Mouse (Mus musculus) layer of hippocampus, adult 2 months (tissue): ENCODE data around the gene Suco. TPM values are rescaled to one million over a fixed set of nuclear protein-coding genes. Genes with fewer than 3 reads are reported as not detected.

Experiments used
- DNase-seq, 2 experiments: peaks; one replicate each; pipeline ENCODE4 v3.0.0; 2022; ENCODE audit warnings: low spot score in 2 of 2
- H3K27ac ChIP-seq: fragments of 200-600 bp; 2 replicates; pipeline ENCODE4 v1.8.1; 2022
- H3K4me3 ChIP-seq: fragments of 200-600 bp; 2 replicates; pipeline ENCODE4 v1.8.1; 2022; ENCODE audit warnings: mild to moderate bottlenecking
- CTCF ChIP-seq: fragments of 200-600 bp; conservative IDR thresholded peaks from 2 replicates; pipeline ENCODE4 v1.8.1; 2022; ENCODE audit warnings: antibody characterized with exemption, mild to moderate bottlenecking, moderate library complexity
- long read RNA-seq, 2 experiments: library from polyadenylated mRNA; stranded (forward); transcript quantifications; one replicate each; pipeline ENCODE4 v2.0.0; 2021; ENCODE audit warnings: borderline mapping rate in 2 of 2
- total RNA-seq, 2 experiments: library from RNA; stranded (reverse); gene quantifications; 2 replicates each; pipeline ENCODE4 v1.2.3; 2021

The Suco gene
- 10 to 100 TPM; 39.7 to 40.9 TPM for total RNA-seq
- long read RNA-seq, experiment 1, full-length matches to known transcripts: 5 of 11 reads
- long read RNA-seq, experiment 1, partial matches to known transcripts: 1 of 11 reads
- long read RNA-seq, experiment 1, other reads (novel, unspliced or antisense): 5 of 11 reads
- long read RNA-seq, experiment 2, full-length matches to known transcripts: 6 of 25 reads
- long read RNA-seq, experiment 2, partial matches to known transcripts: 1 of 25 reads
- long read RNA-seq, experiment 2, other reads (novel, unspliced or antisense): 18 of 25 reads

DNA sequence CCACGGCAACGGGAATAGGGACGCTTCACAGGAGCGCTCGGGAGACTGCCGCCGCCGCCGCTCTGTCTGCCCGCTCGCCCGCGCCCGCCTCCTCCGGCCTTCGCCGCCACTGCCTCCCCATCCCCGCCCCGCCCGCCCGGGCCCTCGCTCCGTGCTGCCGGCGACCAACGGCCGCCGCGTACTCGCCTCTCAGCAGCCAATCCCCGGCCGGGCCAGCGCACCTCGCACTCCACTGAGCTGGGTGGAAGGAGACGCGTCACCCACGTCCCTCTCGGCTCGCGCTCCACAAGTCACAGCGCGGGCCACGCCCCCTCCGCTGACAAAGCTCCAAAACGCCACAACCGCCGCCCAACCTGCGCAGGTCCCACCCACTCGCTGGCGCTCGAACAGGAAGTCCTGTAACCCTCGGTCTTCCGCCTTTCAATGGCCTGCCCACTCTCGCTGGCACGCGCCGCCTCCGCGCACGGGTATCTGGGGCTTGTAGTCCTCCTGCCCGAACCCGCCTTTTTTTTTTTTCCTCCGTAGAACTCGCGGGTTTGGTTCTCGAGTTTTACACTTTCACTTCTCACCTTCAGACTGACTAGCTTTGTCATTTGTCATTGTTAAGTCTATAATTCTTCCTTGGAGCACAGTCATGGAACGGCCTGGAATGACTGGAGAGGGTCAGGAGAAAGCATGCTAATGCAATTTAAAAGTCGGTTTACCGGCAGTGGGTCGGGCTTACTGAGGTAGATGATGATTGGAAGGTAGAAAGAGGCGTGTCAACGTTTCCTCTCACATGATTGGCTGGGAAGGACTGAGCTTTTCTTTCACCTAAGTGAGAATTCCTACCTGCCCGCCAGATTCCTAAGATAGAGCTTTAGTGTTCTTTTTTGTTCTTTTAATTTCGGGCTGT, at the start of gene Suco:
TSS of gene Suco (minus strand) at position 130 of the 895 bp plus-strand sequence.
- H3K27ac ChIP-seq: peak within 1 kb of the TSS; percentile 98
- H3K4me3 ChIP-seq: peak within 1 kb of the TSS; percentile 92
- TF ChIP-seq CTCF: peak; percentile 48
- DNase-seq: peak; percentile 99 to 100

DNA sequence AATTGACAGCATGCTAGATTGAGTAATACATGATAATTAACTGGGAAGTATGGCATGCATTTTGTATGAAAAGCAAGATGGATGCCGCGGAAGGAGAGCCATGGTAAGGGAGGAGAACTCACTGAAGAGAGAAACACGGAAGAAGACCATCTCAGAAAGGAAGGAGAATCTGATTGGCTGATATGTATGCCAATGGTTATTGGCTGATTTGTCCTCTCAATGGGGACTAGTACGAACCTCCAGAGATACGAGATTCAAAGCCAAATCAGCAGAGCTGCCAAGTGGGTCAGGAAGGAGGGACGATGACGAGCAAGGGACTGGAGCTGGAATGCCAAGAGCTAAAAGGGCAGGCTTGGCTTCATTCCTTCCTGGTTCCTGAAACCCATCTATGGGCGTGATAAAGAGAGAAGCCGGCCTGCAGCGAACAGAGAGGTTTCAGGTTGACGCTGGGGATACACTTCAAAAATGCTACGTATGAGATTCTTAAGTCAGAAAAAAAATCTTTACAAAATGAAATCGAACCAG, 48.9 kb upstream of the Suco start:
- Histone ChIP-seq H3K4me3 (no peak overlapping the region), H3K27ac (no peak overlapping the region)
- no peak for DNase-seq
- no peak for TF ChIP-seq CTCF

DNA sequence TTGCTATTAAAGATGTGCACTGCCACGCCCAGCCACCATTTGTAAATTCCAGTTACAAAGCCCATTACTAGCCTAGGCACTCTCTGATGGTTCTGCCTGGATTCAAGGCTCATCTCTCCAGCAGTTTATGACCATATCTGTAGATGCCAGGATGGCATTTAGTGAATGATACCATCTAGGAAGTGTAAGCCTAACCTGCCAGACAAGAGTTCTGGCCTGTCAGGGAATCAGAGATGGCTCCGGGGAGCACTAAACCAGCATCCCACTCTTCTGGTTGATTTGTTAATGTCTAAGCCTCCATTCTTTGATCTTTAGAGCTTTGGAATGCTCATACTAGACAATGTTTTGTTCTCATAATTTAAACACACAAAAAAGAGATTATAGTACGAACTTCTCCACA, 47.8 kb upstream of the Suco start:
- no peak for DNase-seq
- H3K27ac ChIP-seq: no peak overlapping the region
- TF ChIP-seq CTCF: no peak
- H3K4me3 ChIP-seq: no peak overlapping the region

DNA sequence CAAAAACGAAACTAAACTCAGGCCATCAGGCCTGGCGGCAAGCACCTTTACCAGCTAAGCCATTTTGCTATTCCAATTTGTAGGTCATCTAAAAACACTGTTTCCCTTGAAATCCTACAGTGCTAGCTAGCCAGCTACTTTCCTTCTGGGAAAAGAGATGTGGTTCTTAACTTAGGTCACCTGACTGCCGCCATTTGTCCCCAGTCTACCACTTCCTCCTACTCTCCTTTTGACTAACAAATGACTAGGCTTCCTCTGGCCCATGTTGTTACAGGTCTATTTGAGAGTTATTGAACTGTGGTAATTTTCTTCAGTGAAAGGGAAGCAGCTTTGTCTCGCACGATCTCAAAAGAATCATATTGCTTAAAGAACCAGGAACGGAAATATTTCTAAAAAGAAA, 45.4 kb upstream of the Suco start:
- no peak for TF ChIP-seq CTCF
- DNase-seq: no peak
- H3K27ac ChIP-seq: no peak overlapping the region
- no peak overlapping the region for H3K4me3 ChIP-seq

DNA sequence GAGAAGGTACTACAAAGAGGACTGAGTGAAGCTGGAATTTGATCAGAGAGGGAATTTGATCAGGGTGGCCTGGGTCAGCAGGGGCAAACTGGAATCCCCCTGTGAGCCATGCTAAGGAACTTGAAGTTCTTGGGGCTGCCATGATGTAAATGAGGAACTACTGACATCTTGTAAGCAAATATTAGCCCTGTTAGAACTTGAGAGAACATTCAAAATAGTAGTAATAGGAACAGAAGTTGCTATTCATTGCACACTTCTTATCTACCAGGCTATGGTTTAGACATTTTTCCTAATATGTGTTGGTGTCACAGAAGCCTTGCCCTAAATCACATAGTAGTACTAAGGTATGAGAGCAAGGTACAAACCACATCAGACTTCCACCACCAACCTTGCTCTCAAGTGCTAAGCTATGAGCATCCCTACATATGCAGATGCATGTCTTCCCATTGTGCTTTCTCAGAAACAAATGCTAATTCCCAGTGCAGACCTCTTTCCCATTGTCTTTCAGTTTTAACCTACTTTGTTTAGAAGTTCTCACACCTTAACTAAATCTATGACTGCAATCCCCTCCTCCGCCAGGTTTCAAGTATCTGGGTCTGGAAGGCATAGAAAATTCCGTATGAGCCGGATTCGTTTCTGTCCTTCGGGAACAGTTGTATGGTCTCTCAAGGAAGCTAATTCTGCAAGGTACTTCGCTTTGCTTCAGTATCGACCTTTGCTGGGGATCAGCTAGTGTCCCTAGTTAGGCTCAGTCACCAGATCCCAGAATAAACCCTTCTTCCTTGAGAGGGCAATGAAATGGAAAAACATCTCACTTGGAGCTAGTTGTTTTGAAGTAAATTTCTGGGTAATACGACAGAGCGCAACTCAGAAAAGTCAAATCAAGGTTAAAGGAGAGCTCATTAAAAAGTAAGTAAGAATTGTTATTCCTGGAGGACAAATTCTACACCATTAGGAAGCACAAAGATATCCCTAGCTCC, 44.3 kb upstream of the Suco start:
- no peak for DNase-seq
- no peak overlapping the region for H3K4me3 ChIP-seq
- no peak for TF ChIP-seq CTCF
- no peak overlapping the region for H3K27ac ChIP-seq

DNA sequence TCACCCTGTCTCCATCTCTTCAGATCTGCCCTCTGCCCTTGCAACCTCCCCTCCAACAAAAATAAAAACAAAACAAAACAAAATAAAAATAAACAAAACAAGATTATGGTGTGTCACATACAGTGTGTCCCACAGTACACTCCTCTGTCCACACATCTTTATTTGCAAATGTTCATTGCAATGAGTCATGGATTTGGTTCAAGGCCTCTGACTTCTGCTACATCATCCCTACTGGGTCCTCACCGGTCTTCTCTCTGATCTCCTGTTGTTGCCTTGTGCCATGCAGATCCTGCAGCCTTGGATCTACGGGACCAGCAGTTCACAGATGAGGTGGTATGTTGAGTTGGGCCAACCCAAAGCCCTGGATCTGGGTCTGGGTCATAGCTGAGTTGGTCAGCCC, 43.1 kb upstream of the Suco start:
- TF ChIP-seq CTCF: no peak
- Histone ChIP-seq H3K4me3 (no peak overlapping the region), H3K27ac (no peak overlapping the region)
- DNase-seq: no peak

DNA sequence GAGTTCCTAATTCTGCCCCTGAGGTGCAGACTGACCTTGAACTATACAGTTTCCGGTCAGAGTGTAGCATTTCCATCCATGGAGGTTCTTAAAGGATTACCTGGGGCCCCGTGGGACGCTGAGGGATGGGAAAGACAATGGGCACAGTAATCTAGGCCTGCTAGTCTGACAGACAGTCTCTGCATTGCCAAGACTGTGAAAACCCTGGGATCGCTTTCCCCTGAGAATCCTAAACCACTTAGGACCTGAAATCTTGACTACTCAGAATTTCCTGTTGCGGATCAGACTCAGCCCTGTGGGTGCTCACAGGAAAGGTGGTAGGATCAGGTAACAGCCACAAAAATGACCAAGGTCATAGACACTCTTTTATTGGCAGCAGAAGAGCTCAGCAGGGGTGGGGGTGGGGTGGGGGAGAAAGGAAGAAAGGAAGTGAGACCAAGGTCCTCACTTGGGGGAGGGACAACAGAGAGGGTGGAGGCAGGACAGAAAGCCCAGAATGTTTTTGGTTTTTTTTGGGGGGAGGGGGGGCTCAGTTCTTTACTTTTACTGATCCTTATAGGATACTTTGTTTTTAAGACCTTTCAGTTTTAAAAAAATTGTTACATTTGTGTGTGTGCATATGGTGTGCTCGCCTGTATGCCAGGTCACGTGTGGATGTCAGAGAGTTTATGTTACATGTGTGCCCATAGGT, 42.3 kb upstream of the Suco start:
- TF ChIP-seq CTCF: no peak
- DNase-seq: no peak
- no peak overlapping the region for H3K4me3 ChIP-seq
- no peak overlapping the region for H3K27ac ChIP-seq

DNA sequence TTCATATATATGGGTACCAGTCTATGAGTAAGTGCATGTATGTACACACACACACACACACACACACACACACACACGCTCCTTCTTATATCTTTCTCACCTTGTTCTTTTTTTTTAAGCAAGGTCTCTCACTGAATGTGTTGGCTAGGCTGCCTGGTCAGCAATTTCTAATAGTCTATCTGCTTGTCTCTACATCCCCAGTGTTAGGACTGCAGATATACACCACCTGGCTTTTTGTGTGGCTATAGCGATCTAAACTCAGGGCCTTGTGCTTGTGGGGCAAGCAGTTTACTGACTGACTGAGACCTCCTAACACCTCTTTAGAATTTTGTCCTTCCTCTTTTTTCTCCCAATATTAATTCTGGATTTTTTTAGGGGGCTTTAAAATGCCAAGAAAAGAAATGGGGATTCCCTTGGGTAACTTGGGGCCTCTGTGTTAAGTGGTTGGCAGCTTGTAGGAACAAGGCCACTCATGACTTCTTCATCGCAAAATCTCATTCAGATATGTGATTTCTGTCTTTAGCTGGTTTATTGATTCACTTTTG, 41.5 kb upstream of the Suco start:
- no peak for TF ChIP-seq CTCF
- DNase-seq: no peak
- H3K27ac ChIP-seq: no peak overlapping the region
- H3K4me3 ChIP-seq: no peak overlapping the region

DNA sequence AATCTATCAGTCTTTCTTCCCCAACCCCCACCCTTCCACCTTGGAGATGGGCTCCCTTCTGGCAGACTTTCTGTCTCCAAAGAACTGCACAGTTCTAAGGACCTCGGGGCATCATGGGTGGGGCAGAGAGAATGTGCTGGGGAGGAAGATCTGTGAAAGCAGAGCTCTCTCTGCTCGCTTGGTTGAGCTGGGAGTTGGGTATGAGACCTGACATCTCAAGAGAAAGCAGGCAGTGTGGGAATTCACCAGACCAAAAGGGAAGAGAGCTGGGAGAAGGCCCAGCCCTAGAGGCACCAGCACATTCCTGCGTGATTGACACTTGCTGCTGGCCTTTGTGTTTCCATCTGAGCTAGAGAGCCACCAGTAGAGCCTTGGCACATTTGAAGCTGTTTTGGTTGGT, 39.6 kb upstream of the Suco start:
- no peak for DNase-seq
- Histone ChIP-seq H3K27ac (no peak overlapping the region), H3K4me3 (no peak overlapping the region)
- no peak for TF ChIP-seq CTCF

DNA sequence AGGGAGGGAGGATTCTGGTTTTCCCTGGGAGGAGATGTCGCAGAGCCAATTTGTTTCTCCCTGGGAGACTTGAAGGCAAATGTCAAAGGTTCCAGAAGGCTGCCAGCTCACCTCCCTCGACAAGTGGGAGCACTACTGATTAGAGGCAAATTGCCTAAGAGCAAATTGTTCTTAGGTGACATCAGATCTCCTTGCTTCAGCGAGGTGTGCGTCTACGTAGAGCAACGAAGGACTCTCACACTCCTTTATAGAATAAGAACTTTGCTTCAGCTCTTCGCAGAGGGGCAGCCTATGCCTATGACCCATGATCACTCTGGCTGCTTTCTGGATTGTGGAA, 37.1 kb upstream of the Suco start:
- DNase-seq: no peak
- TF ChIP-seq CTCF: no peak
- Histone ChIP-seq H3K4me3 (no peak overlapping the region), H3K27ac (no peak overlapping the region)

DNA sequence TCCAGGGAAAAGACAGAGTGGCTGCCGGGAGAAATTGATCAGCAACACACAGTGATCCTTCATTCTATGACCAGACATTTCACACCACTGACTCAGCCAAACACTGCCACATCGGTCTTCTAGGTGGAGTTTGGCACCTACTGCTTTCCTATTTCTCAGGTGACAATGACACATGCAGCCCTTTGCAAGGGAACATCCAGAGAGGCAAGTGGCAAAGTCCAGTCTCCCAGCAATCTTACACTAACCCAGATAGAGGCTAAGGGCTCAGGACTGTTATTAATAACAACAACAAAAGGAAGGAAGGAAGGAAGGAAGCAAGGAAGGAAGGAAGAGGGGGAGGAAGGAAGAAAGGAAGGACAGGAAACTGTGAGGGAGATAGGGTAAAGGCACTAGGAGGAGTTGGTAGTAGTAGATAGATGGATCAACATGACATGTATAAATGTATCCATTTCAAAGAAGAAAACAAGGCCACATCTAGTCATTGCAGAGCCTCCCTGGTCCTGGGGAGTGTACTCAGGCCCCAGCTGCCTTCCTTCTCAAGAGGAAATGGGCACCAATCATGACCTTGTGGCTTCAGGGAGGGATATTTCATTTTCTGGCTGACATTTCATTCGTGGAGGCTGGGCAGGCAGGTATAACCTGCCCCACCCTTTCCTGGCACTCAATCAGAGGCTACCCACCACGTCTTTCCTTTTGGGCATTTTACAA, 36.6 kb upstream of the Suco start:
- no peak for TF ChIP-seq CTCF
- H3K27ac ChIP-seq: no peak overlapping the region
- H3K4me3 ChIP-seq: no peak overlapping the region
- DNase-seq: no peak

DNA sequence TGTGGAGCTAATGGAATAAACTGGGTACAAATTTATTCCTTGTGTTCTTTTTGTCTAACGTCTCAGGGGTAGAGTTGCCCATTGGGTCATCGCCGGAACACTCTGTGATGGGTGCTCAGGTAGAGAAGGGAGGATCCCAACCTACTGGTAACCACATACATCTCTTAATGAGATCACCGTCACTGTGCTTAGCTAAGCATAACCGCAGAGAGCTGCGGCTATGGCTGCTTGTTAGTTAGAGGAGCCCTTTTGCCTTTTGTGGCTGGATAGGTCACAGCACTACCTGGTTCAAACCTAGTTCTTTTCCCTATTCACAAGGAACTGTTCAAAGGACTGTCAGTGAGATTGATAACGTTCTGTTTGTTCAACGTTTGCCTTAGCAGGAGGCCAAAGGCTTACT, 32.6 kb upstream of the Suco start:
- Histone ChIP-seq H3K4me3 (no peak overlapping the region), H3K27ac (no peak overlapping the region)
- no peak for DNase-seq
- no peak for TF ChIP-seq CTCF
